Mouse (Mus musculus) erythroid progenitor cell, adult 5-6 weeks (primary cell): ENCODE results near the gene Gipc2. TPM values are rescaled to one million over a fixed set of nuclear protein-coding genes. Genes with fewer than 3 reads are reported as not detected.
A peak's percentile ranks its signal among the peaks of the same experiment; 100 is the strongest.
"Not testable (repeated sequence)": the region's sequence is repeated elsewhere in the genome, so short reads cannot be mapped to it uniquely, and the experiment has no call there.

Experiments used
- ATAC-seq: replicated peaks from 2 replicates; pipeline ENCODE4 v1.8.0; 2016; ENCODE audit warnings: moderate number of reproducible peaks, mild to moderate bottlenecking, moderate TSS enrichment, inconsistent platforms; ENCODE audit not compliant: poor library complexity, low FRiP score, severe bottlenecking
- total RNA-seq, 2 experiments: library from RNA; stranded (forward) in 1 of 2; stranded (reverse) in 1 of 2; fragments of 150-400 nt in 1 of 2; fragments of 186-747, 209-891 nt in 1 of 2; gene quantifications; 2 replicates each; pipeline versions ENCODE4 v1.2.3 to v1.2.4; 2015 to 2017; ENCODE audit warnings: low replicate concordance in 2 of 2

Gene Gipc2
- total RNA-seq, 2 experiments from 2014 or later, result not detected

GRCm38 (mm10) chr3:152158344-152159291 is 7.4 kb downstream of the Gipc2 start:
- no peak for ATAC-seq

DNA sequence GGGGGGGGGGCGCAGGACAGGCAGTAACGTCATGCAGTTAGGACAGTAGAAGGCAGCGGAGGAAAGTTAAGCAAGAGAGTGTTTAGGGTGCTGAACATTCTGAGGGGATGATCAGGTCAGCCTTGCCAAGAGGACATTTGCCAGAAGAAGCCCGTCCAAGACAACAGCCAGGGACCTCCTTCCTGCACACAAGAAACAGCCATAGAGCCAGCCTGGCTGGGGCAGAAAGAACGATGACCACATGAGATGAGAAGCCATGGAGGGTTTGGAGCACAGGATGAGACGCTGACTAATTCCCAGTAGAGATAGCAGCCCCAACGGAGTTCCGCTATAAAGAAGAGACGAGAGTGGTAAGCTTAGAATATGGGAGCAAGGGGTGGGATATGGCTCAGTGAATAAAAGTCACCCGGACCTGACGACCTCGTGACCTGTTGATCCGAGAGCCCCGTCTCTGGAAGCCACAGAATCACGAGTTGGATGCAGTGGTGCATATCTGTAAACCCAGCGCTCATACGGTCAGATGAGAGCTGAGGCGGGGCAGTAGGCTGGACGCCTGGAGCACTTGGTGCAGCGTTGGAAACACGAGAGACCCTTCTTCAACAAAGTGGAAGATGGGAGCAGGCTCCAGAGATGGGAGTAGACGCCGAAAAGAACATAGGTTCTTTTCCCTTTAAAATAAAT is 9.1 kb downstream of the Gipc2 start:
- ATAC-seq, result no peak

DNA sequence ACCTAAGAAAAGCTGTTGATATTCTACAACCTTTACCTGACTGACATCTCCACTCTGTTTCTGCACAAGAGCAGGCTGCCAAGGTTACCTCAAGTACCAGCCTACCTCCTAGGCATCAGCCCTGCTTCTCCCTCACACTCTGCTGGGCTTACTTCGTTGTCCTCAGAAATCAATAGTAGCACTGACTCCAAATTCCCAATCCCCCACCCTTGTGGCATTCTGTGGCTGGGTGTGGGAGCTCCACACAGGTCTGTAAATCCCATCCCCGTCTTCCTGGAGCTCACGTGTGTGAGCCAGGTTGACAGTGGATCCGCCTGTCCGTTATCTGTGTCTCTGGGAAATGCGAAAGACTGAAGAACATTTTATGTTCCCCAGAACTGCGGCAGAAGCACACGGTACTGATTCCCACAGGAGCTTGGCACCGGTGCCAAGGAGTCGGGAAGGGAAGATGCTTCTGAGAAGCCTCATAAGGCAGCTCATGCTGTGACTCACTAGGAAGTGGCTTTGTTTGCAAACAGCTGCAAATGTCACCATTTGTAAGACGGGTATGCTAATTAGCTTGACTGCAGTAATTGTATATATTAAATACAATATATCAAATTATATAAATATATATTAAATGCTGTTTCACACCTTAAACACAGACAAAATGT is 10.6 kb downstream of the Gipc2 start:
- ATAC-seq, result no peak

DNA sequence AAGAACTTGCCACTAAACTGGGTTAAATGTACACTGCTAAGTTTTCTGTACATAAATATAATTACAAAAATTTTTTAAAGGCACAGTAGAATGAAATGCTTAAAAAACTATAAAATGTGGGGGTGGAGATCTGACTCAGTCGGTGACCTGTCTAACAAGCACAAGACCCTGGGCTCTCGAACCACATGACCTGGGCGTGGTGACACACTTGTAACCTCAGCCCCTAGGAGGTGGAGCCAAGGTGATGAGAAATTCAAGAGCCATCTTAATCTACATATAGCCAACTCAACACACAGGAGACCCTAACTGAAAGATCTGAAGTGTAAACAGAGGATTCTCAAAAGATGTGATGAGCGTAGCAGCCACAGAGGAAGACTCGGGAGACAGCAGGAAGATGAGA is 11.9 kb downstream of the Gipc2 start:
- ATAC-seq, result no peak

- ATAC-seq, result peak; percentile 30; the same call in 1 of the 2 replicates
Observed at GRCm38 (mm10) chr3:152153152-152153551, 12.9 kb downstream of the Gipc2 start.

DNA sequence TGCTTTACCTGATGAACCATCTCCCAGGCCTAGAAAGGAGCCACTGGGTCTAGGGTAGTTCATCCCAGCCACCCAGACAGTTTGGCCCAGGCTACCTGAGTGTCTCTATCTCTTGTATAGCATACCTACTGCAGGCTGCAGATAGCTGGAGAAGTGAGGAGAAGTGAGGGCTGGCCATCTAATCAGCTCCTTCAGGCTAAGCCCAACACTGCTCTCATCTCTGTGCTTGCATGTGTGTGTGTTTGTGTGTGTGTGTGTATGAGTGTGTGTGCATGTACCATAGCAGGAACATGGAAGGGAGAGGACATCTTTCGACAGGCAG is 13.6 kb downstream of the Gipc2 start:
- ATAC-seq, result peak; percentile 95

DNA sequence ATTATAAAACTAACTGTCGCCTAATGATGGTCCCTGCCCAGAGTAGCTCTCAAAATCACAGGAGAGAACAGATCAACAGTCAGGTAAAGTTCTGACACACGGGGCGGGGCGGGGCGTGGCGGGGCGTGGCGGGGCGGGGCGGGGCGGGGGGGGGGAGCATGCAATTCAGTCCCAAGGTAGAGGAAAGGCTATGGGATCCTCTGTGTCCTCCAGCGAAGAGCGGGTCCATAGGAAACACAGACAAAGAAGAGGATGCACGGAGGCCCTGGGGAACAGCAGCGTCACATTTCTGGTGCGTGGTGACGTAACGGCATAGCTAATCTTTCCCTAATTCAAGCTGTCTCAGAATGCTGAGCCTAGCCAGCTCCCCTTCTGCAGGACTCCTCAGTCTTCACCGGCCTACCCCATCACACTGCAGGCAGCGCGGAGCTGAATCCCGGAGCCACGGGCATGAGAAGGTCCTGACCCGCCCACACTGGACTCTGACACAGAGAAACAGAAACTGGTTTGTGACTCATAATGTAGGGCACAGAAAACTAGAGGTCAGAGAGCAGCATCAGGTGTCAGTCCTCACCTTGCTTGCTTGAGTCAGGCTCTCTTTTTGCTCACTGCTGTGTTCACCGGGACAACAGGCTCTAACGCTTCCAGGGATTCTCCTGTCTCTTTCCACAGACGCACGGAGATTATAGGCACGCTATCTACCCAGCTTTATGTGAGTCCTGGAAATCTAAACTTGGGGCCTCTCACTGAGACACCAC is 14.1 kb downstream of the Gipc2 start:
- peak; percentile 54 for ATAC-seq

DNA sequence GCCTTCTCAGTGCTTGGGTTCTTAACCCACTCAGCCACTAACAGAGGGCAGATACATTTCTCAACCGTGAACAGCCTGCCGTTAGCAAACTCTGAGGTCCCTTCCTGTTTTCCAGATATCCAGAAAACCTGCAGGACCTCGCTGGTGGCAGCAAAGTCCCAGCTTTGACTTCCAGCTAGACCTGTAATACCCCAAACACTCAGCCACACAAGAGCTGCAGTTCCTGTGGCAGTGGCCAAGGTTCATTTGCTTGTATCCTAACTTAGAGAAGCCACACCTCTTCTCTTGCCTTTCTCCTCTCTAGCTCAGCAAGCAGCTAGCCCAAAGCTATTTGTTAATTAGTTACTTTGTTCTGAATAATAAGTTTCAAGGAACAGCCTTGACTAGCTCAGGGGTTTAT is 16.2 kb downstream of the Gipc2 start:
- no peak for ATAC-seq

DNA sequence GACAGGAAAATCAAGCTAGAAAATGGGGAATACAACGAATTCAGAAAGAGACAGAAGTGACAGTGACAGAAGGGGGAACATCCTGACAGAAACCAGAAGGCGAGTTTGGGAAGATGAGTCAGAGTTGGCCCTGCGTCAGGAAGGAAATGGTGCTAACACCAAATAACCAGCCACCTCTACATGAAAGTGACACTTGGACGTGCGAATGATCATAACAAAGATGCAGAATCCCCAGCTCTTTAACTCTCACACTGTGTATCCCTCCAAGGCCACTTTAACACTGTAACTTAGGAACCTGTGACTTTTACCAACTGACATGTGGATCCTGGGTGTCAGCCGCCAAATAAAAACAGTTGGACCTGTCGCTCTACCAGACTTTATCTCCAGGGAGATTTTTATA is 16.6 kb downstream of the Gipc2 start:
- ATAC-seq, result no peak

GRCm38 (mm10) chr3:152147085-152147831 is 18.8 kb downstream of the Gipc2 start:
- no peak for ATAC-seq

- ATAC-seq, result no peak
Observed at GRCm38 (mm10) chr3:152145186-152145585, 20.8 kb downstream of the Gipc2 start.

GRCm38 (mm10) chr3:152142989-152143695 is 22.9 kb downstream of the Gipc2 start:
- ATAC-seq, result no peak

- ATAC-seq, result no peak
Observed at GRCm38 (mm10) chr3:152142146-152142545, 23.9 kb downstream of the Gipc2 start.

DNA sequence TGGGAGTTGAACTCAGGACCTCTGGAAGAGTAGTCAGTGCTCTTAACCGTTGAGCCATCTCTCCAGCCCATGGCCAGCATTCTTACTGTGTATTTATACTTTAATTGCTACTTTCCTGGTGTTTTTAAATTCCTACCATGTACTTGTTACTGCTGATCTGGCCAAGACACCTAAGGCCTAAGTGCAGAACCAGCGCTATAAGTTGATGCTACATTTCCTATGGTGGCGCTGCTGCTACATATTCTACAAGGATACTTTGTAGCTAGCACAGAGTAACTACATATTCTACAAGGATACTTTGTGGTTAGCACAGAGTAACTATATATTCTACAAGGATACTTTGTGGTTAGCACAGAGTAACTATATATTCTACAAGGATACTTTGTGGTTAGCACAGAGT is 26.7 kb downstream of the Gipc2 start:
- 0 out of 2 replicates have a peak, but pooled peaks have one; percentile 49 for ATAC-seq

- ATAC-seq, result not testable (repeated sequence)
Observed at GRCm38 (mm10) chr3:152136106-152136505, 29.9 kb downstream of the Gipc2 start.

GRCm38 (mm10) chr3:152133621-152134020 is 32.4 kb downstream of the Gipc2 start:
- no peak for ATAC-seq

GRCm38 (mm10) chr3:152130963-152131362 is 35.1 kb downstream of the Gipc2 start:
- ATAC-seq, result no peak

DNA sequence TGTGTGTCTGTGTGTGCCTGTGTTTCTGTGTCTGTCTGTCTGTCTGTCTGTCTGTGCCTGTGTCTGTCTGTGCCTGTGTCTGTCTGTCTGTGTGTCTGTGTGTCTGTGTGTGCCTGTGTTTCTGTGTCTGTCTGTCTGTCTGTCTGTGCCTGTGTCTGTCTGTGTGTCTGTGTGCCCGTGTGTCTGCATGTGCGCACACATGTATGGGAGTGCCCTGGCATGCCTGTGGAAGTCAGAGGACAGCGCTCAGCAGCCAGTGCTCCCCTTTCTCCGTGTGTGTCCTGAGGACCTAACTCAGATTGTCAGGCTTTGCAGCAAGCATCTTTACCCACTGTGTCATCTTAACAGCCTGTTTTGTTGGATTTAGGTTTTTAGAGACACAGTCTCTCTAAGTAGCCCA is 36.6 kb downstream of the Gipc2 start:
- not testable (repeated sequence) for ATAC-seq

DNA sequence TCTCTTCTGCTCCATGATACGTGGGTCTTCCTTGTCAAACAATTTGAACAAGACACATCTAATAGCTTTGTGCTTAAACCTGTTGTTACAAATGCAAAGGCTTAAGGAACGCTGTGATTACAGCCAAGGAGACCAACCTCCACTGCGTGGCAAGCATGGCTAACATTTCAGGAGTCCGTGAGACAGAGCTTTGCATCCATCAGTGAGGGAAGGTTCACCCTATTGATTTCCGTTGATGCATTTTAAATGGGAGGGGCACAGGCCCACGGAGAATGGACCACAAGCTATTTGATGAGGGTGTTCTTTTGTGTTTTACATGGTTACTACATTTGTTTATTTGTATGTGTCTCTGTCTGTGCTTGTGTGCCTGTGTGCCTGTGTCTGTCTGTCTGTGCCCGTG is 37.4 kb downstream of the Gipc2 start:
- no peak for ATAC-seq
